Mouse (Mus musculus) cerebellum, postnatal 4 days (tissue): ENCODE measurements at regions not wholly inside any gene's neighbourhood (a gene's known extent, or its start where the extent isn't known, plus 50 kb on each side); places are given as distances from the start of the nearest gene placed in this dataset.
"Not testable (repeated sequence)": the region's sequence is repeated elsewhere in the genome, so short reads cannot be mapped to it uniquely, and the experiment has no call there.

Experiments used
- DNase-seq, 2 experiments: peaks; one replicate each; pipeline ENCODE4 v3.0.0; 2022; ENCODE audit warnings: low spot score in 2 of 2, mixed read lengths in 1 of 2

- DNase-seq, result no peak
Measured at GRCm38 (mm10) chr12:93812963-93813733, 1878.9 kb upstream of the Flrt2 start.

GRCm38 (mm10) chr12:93850944-93851520, 1841.0 kb upstream of the Flrt2 start:
- DNase-seq, result no peak

DNA sequence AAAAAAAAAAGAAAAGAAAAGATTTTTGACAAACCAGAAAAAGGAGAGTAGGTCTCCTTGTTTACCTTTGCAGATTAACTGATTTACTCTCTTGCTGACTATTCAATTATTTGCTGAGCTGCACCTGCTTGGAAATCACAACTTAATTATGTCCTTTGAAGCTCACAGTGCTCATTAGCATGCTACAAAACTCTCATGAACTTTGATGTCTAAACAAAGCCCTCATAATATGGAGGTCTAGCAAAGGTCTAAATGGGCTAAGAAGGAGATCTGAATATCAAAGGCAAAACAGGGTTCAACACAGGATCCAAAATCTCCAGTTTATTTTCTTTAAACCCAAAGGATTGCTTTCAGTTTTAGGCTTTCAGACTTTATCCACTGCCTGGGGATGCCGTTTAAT, 1840.4 kb upstream of the Flrt2 start:
- no peak for DNase-seq

DNA sequence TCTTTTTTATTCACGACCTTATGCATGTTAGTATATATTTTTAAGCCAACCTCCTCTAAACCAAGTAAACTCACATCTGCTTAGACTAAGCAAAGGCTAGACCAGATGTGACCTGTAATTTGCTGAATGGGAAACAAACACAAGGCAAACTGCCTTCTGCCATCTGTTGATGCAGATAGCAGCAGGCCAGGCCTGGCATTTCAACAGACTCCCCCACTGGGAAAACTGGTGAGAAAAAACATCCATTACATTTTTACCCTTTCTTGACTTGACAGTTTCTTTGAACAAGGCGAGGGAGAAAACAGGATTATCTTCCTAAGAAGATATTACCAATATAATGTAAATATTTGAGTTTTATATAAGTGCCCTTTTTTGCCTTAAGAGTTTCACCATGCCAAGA, 1806.1 kb upstream of the Flrt2 start:
- DNase-seq, result peak in 1 of 2 experiments; percentile 4

DNA sequence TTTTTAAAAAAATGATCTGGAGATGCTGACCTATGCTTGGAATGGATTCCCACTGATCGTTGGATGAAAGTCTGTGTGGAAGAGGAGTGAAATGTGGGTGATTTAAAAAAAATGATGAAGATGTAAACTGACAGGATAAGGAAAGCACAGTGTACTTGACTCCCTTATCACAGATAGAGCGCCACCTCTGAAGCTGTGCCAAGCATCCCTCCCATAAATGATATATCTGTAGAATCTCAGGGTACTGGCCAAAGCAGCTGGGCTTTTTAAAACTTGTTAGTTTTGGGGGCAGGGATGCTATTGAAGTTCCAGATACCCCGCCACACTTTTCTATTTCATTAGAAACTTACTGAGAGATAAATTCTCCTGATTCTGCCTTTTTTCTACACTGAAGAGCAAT, 1801.9 kb upstream of the Flrt2 start:
- DNase-seq, result no peak

DNA sequence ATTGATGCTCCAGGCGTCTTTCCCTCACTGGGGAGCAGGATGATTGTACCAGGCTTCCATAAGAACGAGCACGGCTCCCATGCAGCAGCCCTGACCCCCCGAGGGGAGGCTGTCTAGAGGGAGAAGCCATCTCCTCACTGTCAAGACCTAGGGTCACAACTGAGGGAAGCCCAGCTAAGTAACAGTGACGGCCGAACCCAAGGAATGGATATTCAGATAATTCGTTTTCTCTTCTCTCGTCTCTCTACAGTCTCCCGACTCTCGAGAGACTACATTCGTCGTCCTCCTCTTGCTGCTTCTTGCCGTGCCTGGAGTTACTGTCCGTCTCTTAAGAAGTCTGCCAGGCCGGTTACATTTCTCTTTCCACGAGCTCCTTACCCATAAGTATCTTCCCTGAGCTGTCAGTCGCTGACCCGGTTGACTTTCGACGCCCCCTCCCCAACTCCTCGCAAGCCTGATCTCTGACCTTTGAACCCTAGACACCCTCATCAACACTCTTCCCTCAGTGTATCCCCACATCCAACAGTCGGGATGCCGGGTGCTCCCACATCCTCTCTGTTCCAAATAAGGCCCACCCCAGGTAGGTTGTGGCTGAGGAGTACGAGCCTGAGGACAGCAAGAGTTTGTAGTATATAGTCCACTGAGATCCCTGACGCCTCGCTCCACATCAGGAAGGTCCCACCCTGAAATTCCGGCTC, 1763.3 kb upstream of the Flrt2 start:
- not testable (repeated sequence) for DNase-seq

- DNase-seq, result not testable (repeated sequence)
Measured at GRCm38 (mm10) chr12:93929239-93929563, 1762.8 kb upstream of the Flrt2 start.

- not testable (repeated sequence) for DNase-seq
Measured at GRCm38 (mm10) chr12:93930242-93930641, 1761.8 kb upstream of the Flrt2 start.

GRCm38 (mm10) chr12:93960869-93961268, 1731.2 kb upstream of the Flrt2 start:
- DNase-seq, result no peak

- DNase-seq, result no peak
Measured at GRCm38 (mm10) chr12:93981307-93981706, 1710.7 kb upstream of the Flrt2 start.

GRCm38 (mm10) chr12:93991531-93991930, 1700.5 kb upstream of the Flrt2 start:
- DNase-seq, result peak in 1 of 2 experiments; percentile 2

- DNase-seq, result no peak
Measured at GRCm38 (mm10) chr12:93993875-93994274, 1698.2 kb upstream of the Flrt2 start.

GRCm38 (mm10) chr12:94015946-94016345, 1676.1 kb upstream of the Flrt2 start:
- DNase-seq, result no peak

- DNase-seq, result no peak
Measured at GRCm38 (mm10) chr12:94031364-94031763, 1660.7 kb upstream of the Flrt2 start.

DNA sequence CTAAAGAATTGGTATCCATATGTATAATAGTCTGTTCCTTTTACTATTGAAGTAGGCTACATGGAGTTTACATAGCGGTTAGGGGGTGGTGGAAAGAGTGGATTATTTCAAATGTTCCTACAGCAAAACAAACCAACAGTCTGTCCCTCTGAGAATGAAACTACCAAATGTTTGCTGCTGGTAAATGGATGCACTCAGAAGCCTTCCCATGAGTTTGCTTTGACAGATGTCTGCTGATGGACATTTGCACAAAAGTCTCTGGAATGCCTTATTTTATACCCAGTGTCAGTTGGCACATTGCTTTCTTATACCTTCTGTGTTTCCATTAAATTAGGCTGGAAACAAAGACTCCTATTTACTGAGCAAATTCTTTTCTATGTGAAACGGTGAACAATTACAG, 1644.1 kb upstream of the Flrt2 start:
- DNase-seq, result no peak

- DNase-seq, result no peak
Measured at GRCm38 (mm10) chr12:94057767-94058166, 1634.3 kb upstream of the Flrt2 start.

DNA sequence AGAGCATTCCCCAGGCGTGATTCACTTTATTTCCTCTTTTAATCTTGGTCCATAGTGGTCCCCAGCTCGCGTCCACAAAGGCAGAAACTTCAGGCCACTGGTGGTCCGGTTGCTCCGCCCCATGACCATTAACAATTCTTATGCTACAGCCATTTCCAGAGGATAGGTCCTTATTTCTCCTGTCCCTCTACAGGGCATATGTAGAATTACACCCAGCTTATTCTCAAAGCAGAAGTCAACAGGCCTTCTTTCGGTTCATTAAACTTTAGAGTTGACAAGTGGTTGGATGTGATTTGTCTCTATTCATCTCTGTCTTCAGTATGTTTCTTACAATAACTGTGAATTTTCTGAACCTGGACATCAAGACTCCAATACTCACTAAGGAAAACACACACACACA, 1632.4 kb upstream of the Flrt2 start:
- no peak for DNase-seq

DNA sequence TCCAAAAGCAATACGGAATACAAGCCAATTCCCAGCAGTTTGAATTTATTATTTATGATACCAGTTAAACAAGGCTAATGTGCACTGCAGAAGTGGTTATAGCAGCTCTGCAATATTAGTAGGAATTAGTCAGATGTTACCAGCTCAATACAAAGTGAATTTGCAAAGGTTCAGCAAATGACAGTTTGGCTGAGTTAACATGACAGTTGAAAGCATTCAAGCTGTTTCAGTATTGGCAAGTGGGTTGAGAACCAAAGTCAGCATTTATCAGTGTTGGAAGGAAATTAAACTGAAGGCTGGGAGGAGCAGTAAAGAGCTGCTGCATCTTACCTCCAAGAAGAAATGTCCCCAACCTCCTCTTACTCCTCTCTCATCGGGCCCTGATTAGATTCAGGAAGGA, 1631.7 kb upstream of the Flrt2 start:
- DNase-seq, result no peak

DNA sequence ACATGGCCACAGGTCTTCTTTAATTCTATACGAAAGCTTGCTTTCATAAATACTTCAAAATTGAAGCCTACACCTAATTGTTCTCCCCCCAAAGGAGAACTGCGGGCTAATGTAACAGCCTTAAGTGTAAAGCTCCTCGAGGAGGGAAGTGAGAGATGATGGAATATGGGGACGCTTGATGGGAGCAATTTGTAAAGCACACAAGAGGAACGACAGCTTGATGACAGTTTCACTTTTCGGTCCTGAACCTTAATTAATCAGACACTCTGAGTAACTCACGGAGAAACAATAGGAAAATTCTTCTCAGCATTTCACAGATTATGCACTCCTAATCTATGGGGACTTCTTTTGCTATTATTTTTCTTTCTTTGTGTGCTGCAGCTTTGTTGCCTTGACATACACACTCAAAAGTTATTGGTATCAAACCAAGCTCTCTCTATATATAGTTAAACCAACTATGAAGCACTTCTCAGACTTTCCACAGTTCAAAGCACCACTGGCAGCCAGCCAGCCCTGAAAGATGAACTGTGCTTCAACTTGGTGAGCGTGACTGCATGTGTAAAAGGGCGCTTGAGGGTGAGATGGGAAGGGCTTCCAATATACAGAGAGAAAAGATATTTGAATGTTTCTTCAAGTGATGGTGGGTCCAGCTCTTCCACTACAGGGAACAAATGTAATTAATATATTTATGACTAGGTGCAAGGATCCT, 1625.4 kb upstream of the Flrt2 start:
- DNase-seq, result peak in 1 of 2 experiments; percentile 3

DNA sequence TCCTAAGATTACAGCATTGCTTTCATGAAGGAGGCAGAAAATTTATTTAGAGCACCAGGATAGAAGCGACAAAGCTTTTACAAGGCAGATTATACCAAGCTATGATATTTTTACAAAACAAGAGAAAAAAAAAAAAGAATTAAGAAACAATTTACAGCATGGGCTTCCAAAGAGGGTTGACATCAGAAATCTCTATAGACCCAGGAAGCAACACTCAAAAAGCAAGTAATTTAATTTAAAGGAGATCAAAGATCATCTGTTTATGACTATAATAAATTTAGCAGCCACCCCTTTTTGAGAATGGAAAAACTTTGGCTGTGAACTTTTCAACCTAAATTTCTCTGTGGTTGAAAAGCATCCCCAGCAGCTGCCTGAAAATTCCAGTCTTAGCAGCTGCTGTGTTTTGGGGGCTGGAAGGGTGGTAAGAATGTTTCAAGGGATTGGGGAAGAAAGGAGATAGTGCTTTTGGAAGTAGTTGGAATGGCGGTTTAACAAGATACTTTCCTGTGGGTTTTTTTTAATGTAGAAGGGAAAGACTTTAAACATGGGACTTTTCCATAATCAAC, 1621.0 kb upstream of the Flrt2 start:
- DNase-seq, result no peak

DNA sequence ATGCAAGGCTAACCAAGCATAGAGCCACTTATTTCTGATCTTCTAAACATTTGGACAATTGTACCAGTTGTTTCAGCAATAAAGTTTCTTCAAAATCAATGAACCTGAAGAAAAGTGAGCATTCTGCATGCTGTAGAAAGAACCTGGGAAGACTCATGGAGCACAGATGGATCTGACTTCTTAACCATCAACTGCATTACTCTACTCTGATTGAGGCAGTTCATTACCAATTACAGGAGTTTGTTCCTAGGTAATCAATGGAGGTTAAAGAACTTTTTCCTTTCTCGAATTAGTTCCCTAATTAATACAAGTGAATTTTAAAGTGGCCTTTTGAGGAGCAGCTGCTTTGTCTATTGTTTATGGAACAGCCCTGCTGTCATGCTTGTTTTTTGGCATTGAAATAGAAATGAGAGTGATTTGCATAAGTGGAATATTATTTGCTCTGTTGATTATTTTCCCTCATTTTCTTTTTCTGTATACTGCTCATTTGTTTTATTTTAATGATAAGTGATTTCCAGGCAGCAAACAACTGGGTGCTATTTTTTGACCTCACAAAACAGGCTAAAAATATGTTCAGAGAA, 1586.4 kb upstream of the Flrt2 start:
- DNase-seq, result no peak

DNA sequence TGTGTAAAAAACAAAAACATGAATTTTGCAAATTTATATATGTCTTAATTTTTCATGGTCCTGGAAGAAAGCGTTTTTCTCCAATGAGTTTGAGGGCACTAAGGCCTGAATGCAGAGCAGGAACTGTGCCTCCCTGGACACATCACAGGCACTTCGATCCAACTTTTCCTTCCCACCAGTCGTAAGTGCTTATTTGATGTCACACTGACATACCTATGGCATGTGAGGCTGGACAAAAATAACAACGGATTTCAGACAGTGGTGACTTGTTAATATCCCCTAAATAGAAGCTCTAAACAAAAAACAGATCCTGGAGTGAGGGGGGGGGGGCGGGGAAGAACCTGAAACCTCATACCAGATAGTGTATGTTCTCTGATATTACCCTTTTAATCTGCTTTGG, 1541.9 kb upstream of the Flrt2 start:
- DNase-seq, result no peak
